In the genomic region with DNA sequence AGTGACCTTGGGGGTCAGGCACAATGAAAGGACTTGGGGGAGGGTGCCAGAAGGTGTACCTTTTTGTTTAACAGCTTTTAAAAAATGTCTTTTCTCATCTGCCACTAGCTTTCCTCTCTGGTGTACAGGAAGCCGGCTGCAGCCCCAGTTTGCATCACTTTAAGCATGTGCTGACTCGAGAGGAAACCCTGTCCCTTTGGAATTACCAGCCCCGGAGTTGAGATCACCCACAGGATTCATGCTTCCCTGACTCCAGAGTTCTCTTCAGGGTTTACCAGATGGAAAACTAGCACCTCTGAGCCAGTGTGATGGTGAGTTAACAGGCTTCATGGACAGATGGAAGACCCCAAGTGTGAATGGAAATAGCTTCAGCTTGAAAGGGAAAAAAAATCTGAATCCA, we compare ENCODE assay signal across 33 mouse cellular contexts.
"Had no signal": no experiment of that assay in that cellular context is flagged by ENCODE, and none has a peak within 500 bp of the region (broad histone marks: within the 10 kb centered on the region; RNA-seq: fewer than 3 reads in every experiment).

No protein-coding gene starts in this region.

- H3K9ac ChIP-seq: heart, embryonic 12.5 days; heart, embryonic 13.5 days; heart, embryonic 15.5 days; hindbrain, embryonic 12.5 days; hindbrain, embryonic 13.5 days; hindbrain, embryonic 14.5 days; hindbrain, embryonic 15.5 days; intestine, embryonic 15.5 days; kidney, embryonic 15.5 days had no signal

- H3K4me3 ChIP-seq: heart, embryonic 12.5 days; heart, embryonic 13.5 days; heart, embryonic 15.5 days; hindbrain, embryonic 10.5 days; hindbrain, embryonic 12.5 days; hindbrain, embryonic 13.5 days; hindbrain, embryonic 15.5 days; intestine, embryonic 15.5 days; kidney, embryonic 15.5 days; layer of hippocampus, adult 2 months; left cerebral cortex, adult 2 months had no signal

- H3K9me3 ChIP-seq: heart, embryonic 12.5 days; heart, embryonic 13.5 days; heart, embryonic 15.5 days; hindbrain, embryonic 10.5 days; hindbrain, embryonic 12.5 days; hindbrain, embryonic 13.5 days; hindbrain, embryonic 15.5 days; intestine, embryonic 15.5 days; kidney, embryonic 15.5 days had no signal

- H3K27me3 ChIP-seq: heart, embryonic 12.5 days; heart, embryonic 13.5 days; heart, embryonic 15.5 days; hindbrain, embryonic 12.5 days; hindbrain, embryonic 13.5 days; hindbrain, embryonic 15.5 days; intestine, embryonic 15.5 days; kidney, embryonic 15.5 days had no signal

- H3K4me1 ChIP-seq: heart, embryonic 12.5 days; heart, embryonic 13.5 days; heart, embryonic 15.5 days; hindbrain, embryonic 10.5 days; hindbrain, embryonic 12.5 days; hindbrain, embryonic 13.5 days; hindbrain, embryonic 15.5 days; intestine, embryonic 15.5 days; kidney, embryonic 15.5 days had no signal

- H3K27ac ChIP-seq: heart, embryonic 13.5 days; heart, embryonic 15.5 days; hindbrain, embryonic 10.5 days; hindbrain, embryonic 12.5 days; hindbrain, embryonic 13.5 days; hindbrain, embryonic 14.5 days; hindbrain, embryonic 15.5 days; hindbrain, postnatal 0 days; intestine, embryonic 15.5 days; kidney, embryonic 15.5 days; kidney, postnatal 0 days; layer of hippocampus, adult 2 months; left cerebral cortex, adult 2 months had no signal

- H3K36me3 ChIP-seq: heart, embryonic 12.5 days; heart, embryonic 13.5 days; heart, embryonic 15.5 days; hindbrain, embryonic 10.5 days; hindbrain, embryonic 12.5 days; hindbrain, embryonic 13.5 days; hindbrain, embryonic 15.5 days; intestine, embryonic 15.5 days; kidney, embryonic 15.5 days had no signal

- H3K4me2 ChIP-seq: heart, embryonic 12.5 days; heart, embryonic 13.5 days; heart, embryonic 15.5 days; hindbrain, embryonic 12.5 days; hindbrain, embryonic 13.5 days; hindbrain, embryonic 14.5 days; hindbrain, embryonic 15.5 days; intestine, embryonic 15.5 days; kidney, embryonic 15.5 days had no signal

- DNase-seq: heart, postnatal 10 days; heart, postnatal 14 days; heart, postnatal 36 days; heart, postnatal 4 days; kidney, adult 11 months; kidney, adult 18-20 months; kidney, adult 2 months; kidney, adult 8-10 months; kidney, adult 9 months; kidney, postnatal 10 days; kidney, postnatal 14 days; kidney, postnatal 25 days; kidney, postnatal 36 days; kidney, postnatal 4 days; layer of hippocampus, adult 9-11 months; layer of hippocampus, postnatal 36 days had no signal

- ATAC-seq: hindbrain, embryonic 16.5 days; hindbrain, postnatal 0 days; inflammation-experienced regulatory T-cells, adult 6 months; intestine, embryonic 15.5 days; intestine, postnatal 0 days had no signal
